Mouse (Mus musculus) intestine, postnatal 0 days (tissue): ENCODE measurements around the gene Gkn2. TPM values are rescaled to one million over a fixed set of nuclear protein-coding genes. Genes with fewer than 3 reads are reported as not detected.

ENCODE experiments used
- ATAC-seq: fragments of 200-750 bp; cut with Nextera tagmentation; 2 replicates; pipeline ENCODE4 v1.8.0; 2017; ENCODE audit warnings: mild to moderate bottlenecking, moderate TSS enrichment, moderate library complexity
- H3K27ac ChIP-seq: fragments of 300-500 bp; sonication (generic); 2 replicates; pipeline ENCODE4 v1.5.1; 2014; ENCODE audit warnings: mild to moderate bottlenecking, low read depth, low read length, moderate library complexity
- H3K27me3 ChIP-seq: fragments of 300-500 bp; sonication (generic); replicated peaks from 2 replicates; pipeline ENCODE4 v1.6.1; 2014; ENCODE audit warnings: low read length, mixed read lengths; ENCODE audit not compliant: control insufficient read depth, insufficient read depth
- H3K36me3 ChIP-seq: fragments of 300-500 bp; sonication (generic); 2 replicates; pipeline ENCODE4 v1.6.1; 2014; ENCODE audit warnings: mild to moderate bottlenecking, moderate library complexity; ENCODE audit not compliant: control insufficient read depth, insufficient read depth
- H3K4me1 ChIP-seq: fragments of 300-500 bp; sonication (generic); replicated peaks from 2 replicates; pipeline ENCODE4 v1.6.1; 2014; ENCODE audit warnings: antibody characterized with exemption, low read length, mixed read lengths; ENCODE audit not compliant: control insufficient read depth, insufficient read depth
- H3K4me2 ChIP-seq: fragments of 300-500 bp; sonication (generic); replicated peaks from 2 replicates; pipeline ENCODE4 v1.6.1; 2014; ENCODE audit warnings: low read depth, mild to moderate bottlenecking, moderate library complexity
- H3K4me3 ChIP-seq: fragments of 300-500 bp; sonication (generic); 2 replicates; pipeline ENCODE4 v1.5.1; 2014; ENCODE audit warnings: low read depth, low read length
- H3K9ac ChIP-seq: fragments of 300-500 bp; sonication (generic); 2 replicates; pipeline ENCODE4 v1.6.1; 2014; ENCODE audit warnings: mild to moderate bottlenecking, low read depth, low read length
- H3K9me3 ChIP-seq: fragments of 300-500 bp; sonication (generic); 2 replicates; pipeline ENCODE4 v1.6.1; 2016; ENCODE audit warnings: mixed run types; ENCODE audit not compliant: control insufficient read depth
- CTCF ChIP-seq: sonication (generic); IDR thresholded peaks from 2 replicates; pipeline ENCODE4 v1.5.1; 2016; ENCODE audit warnings: low read depth, mild to moderate bottlenecking, control low read depth, antibody characterized with exemption, moderate library complexity
- WGBS: fragments of 180-500 bp; shearing (Covaris S2); extraction: QIAGEN DNeasy Blood & Tissue Kit; methylation state at CpG from one replicate; pipeline ENCODE4 v1.1.7; 2014; 5-methylcytosine and 5-hydroxymethylcytosine counted together
- polyA plus RNA-seq: library from polyadenylated mRNA; unstranded; fragments of >200 nt; fragmentation: Nextera tagmentation; extraction: Ambion mirVana; gene quantifications from 2 replicates; pipeline ENCODE4 v1.2.1, GENCODE M21; 2015

The Gkn2 gene
- polyA plus RNA-seq, 1 experiment from 2014 or later, result 7.5 TPM

DNA sequence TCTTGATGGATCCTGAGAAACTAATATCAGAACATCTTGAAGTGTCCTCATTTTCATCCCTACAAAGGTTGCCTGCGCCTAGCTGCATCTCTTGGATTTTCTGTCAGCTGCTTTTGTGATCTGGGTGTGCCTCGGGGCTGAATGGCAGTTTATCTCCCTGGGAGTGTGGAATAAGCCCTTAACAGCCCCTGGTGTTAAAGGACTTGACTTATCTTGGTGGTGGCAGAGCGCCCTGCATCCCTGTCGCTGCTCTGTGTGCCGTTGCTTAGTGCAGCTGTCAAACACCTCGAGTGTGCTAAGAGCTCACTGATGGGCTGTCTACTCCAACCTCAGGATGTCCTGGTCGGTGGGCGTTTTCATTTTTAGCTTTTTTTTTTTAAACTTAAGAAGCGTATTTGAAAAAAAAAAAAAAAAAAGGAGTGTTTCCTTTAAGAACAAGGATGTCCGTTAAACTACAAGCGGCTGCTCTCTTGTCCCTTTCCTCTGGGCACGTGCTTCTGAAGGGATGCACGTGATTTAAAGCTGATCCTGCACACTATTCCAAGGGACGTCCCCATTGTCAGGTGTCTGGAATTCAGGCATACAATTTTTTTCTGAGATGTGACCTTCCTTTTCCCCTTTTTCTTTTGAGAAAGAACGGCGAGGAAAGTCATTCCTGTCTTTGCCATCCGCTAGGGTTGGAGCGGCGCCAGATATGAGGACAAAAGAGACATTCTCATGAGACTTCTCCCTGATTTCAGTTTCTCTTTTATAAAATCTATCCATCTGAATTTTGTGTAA is 51.1 kb downstream of the Gkn2 start:
- no peak for ATAC-seq
- no peak overlapping the region for H3K9ac ChIP-seq
- no peaks in the 10 kb centered on the region for H3K4me1 ChIP-seq
- TF ChIP-seq CTCF, result no peak
- H3K27ac ChIP-seq, result no peak overlapping the region
- H3K9me3 ChIP-seq, result no peaks in the 10 kb centered on the region
- no peak overlapping the region for H3K4me3 ChIP-seq
- WGBS, result 42% methylated on average over 19 of the region's 19 CpGs
- H3K4me2 ChIP-seq, result no peak overlapping the region
- H3K27me3 ChIP-seq, result no peaks in the 10 kb centered on the region
- no peaks in the 10 kb centered on the region for H3K36me3 ChIP-seq

DNA sequence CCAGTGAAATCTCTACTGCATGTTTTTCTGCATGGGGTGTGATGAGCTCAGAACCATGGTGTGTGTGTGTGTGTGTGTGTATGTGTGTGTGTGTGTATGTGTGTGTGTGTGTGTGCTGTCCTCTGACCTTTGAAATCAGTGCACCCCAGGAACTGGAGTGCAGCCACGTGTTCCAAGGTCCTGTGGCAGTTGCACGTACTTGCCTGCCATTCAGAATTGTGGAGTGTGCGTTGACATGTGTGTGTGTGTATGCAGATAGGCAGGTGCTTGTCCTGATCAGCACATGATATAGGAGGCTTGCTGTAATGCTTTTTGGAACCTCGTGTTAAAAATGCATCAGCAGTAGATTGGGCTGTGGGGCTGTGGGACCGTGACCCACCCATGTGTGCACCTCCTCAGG is 53.8 kb downstream of the Gkn2 start:
- H3K9me3 ChIP-seq, result no peaks in the 10 kb centered on the region
- H3K36me3 ChIP-seq, result no peaks in the 10 kb centered on the region
- H3K4me3 ChIP-seq, result no peak overlapping the region
- H3K4me2 ChIP-seq, result no peak overlapping the region
- H3K27ac ChIP-seq, result no peak overlapping the region
- no peaks in the 10 kb centered on the region for H3K27me3 ChIP-seq
- H3K4me1 ChIP-seq, result no peaks in the 10 kb centered on the region
- TF ChIP-seq CTCF, result no peak
- WGBS, result 74% methylated on average over 5 of the region's 5 CpGs
- H3K9ac ChIP-seq, result no peak overlapping the region
- no peak for ATAC-seq

DNA sequence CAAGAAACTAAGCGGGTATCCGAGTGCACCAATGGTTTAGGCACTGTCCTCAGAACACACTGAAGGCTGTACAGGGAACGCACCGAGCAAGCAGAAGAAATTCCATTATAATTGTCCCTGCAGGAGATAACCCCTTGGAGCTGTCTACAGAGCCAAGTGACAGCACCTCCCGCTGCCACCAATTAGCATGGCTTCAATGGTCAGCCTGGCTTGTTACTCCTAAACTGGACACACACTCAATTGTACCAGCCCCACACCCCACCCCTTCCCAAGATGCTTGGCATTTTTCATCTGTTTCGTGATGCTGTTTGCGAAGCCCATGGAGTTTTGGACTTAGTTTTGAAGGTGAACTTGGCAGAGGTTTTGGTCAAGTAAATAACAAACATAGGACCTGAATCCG is 54.5 kb downstream of the Gkn2 start:
- Histone ChIP-seq H3K36me3 (no peaks in the 10 kb centered on the region), H3K4me2 (no peak overlapping the region), H3K9me3 (no peaks in the 10 kb centered on the region), H3K9ac (no peak overlapping the region), H3K27me3 (no peaks in the 10 kb centered on the region), H3K4me1 (no peaks in the 10 kb centered on the region), H3K27ac (no peak overlapping the region), H3K4me3 (no peak overlapping the region)
- ATAC-seq, result no peak
- 82% methylated on average over 8 of the region's 8 CpGs for WGBS
- no peak for TF ChIP-seq CTCF

DNA sequence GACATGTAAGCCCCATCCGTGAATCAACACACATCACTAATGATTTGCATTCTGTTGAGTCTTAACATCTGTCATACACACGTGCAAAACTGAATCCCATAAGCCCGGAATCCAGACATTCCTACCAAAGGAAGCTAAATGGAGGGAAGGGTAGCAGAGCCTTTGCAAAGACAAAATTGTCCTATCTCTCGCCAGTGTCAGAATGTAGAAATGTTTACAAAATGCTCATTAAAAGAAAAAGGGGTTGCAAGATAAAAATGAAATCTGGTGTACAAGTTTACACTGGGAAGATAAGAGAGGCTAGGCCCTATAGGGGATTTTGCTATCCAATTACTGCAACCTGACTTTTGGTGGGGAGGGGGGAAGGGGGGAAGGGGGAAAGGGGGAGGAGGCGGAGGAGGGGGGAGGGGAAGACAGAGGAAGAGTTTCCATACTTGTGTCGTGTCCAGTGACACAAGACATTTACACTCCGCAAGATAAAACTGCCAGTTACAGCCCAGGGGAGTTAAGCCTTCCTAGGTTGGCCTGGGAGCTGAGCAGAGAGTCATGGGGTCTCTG is 55.4 kb downstream of the Gkn2 start, which contains the start of gene Bmp10:
TSS of gene Bmp10 (plus strand) at position 508 of the 558 bp plus-strand sequence.
- Histone ChIP-seq H3K9me3 (no peaks in the 10 kb centered on the region), H3K9ac (no peak within 1 kb of the TSS), H3K27ac (no peak within 1 kb of the TSS), H3K27me3 (no peaks in the 10 kb centered on the region), H3K4me3 (no peak within 1 kb of the TSS), H3K4me2 (no peak within 1 kb of the TSS), H3K36me3 (no peaks in the 10 kb centered on the region), H3K4me1 (no peaks in the 10 kb centered on the region)
- 53% methylated on average over 7 of the region's 7 CpGs for WGBS
- no peak for TF ChIP-seq CTCF
- no peak for ATAC-seq

Other genes with a start within 250 kb of the Gkn2 start
- gene Antxr1, start 37.5 kb upstream of the Gkn2 start, polyA plus RNA-seq, result 4.9 TPM in 2 replicates
- gene Gkn1, start 22.4 kb upstream of the Gkn2 start, polyA plus RNA-seq, result 4.7 and 30.0 TPM in 2 replicates
- gene Gkn3, start 15.6 kb downstream of the Gkn2 start, polyA plus RNA-seq, result 36.9 and 64.4 TPM in 2 replicates
- gene Bmp10, start 55.6 kb downstream of the Gkn2 start, polyA plus RNA-seq, result not detected in 2 replicates
- gene Arhgap25, start 159.9 kb downstream of the Gkn2 start, polyA plus RNA-seq, result 1.5 and 2.1 TPM in 2 replicates
- gene Prokr1, start 217.4 kb downstream of the Gkn2 start, polyA plus RNA-seq, result 0.63 and 1.0 TPM in 2 replicates